Mouse (Mus musculus) hindbrain, embryonic 12.5 days (tissue): ENCODE measurements around the gene Rnf19b. TPM values are rescaled to one million over a fixed set of nuclear protein-coding genes. Genes with fewer than 3 reads are reported as not detected.

Source experiments
- ATAC-seq: fragments of 200-750 bp; cut with Nextera tagmentation; 2 replicates; pipeline ENCODE4 v1.8.0; 2017; ENCODE audit warnings: moderate TSS enrichment; ENCODE audit not compliant: low FRiP score
- H3K27ac ChIP-seq: fragments of 300-500 bp; sonication (generic); 2 replicates; pipeline ENCODE4 v1.5.1; 2016; ENCODE audit warnings: mild to moderate bottlenecking
- H3K27me3 ChIP-seq: fragments of 300-500 bp; sonication (generic); 2 replicates; pipeline ENCODE4 v1.6.1; 2016; ENCODE audit warnings: mild to moderate bottlenecking
- H3K36me3 ChIP-seq: fragments of 300-500 bp; sonication (generic); 2 replicates; pipeline ENCODE4 v1.6.1; 2016; ENCODE audit warnings: mild to moderate bottlenecking
- H3K4me1 ChIP-seq: fragments of 300-500 bp; sonication (generic); 2 replicates; pipeline ENCODE4 v1.6.1; 2016
- H3K4me2 ChIP-seq: fragments of 300-500 bp; sonication (generic); replicated peaks from 2 replicates; pipeline ENCODE4 v1.6.1; 2016; ENCODE audit warnings: mild to moderate bottlenecking
- H3K4me3 ChIP-seq: fragments of 300-500 bp; sonication (generic); 2 replicates; pipeline ENCODE4 v1.5.1; 2016; ENCODE audit warnings: mild to moderate bottlenecking
- H3K9ac ChIP-seq: fragments of 300-500 bp; sonication (generic); 2 replicates; pipeline ENCODE4 v1.6.1; 2016; ENCODE audit warnings: mild to moderate bottlenecking, moderate library complexity
- H3K9me3 ChIP-seq: fragments of 300-500 bp; sonication (generic); replicated peaks from 2 replicates; pipeline ENCODE4 v1.6.1; 2016; ENCODE audit warnings: mild to moderate bottlenecking
- WGBS: fragments of 180-500 bp; shearing (Covaris S2); methylation state at CpG from one replicate; pipeline ENCODE4 v1.1.7; 2016; 5-methylcytosine and 5-hydroxymethylcytosine counted together
- polyA plus RNA-seq: library from polyadenylated mRNA; unstranded; fragments of >200 nt; fragmentation: Nextera tagmentation; extraction: Ambion mirVana; gene quantifications from 2 replicates; pipeline ENCODE4 v1.2.1, GENCODE M21; 2016

The Rnf19b gene
- polyA plus RNA-seq, 1 experiment from 2014 or later = 17.7 TPM

DNA sequence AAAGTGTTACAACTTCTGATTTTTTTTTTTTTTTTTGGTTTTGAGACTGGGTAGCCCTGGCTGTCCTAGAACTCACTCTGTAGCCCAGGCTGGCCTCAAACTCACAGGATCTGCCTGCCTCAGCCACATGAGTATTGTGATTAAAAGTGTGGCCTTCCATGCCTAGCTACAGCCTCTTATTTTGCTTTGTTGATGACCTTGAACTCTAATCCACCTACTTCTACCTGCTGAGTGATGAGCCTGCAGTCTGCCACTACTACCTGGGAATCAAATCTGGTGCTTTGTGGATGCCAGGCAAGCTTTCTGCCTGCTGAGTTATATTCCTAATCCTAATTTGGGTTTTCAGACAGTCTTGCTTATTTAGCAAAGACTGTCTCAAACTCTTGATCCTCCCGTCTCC, 3.4 kb downstream of the Rnf19b start:
- no peak overlapping the region for H3K4me3 ChIP-seq
- H3K27me3 ChIP-seq = no peaks in the 10 kb centered on the region
- no peak overlapping the region for H3K9ac ChIP-seq
- whole genome bisulfite sequencing = 94% methylated on average over 1 of the region's 1 CpGs
- no peak overlapping the region for H3K27ac ChIP-seq
- H3K9me3 ChIP-seq = no peaks in the 10 kb centered on the region
- no peak overlapping the region for H3K4me2 ChIP-seq
- no peak for ATAC-seq
- peaks cover 19% of the 10 kb centered on the region for H3K4me1 ChIP-seq
- no peaks in the 10 kb centered on the region for H3K36me3 ChIP-seq

GRCm38 (mm10) chr4:129062281-129063075, 4.4 kb downstream of the Rnf19b start:
- ATAC-seq = no peak
- no peaks in the 10 kb centered on the region for H3K9me3 ChIP-seq
- no peak overlapping the region for H3K9ac ChIP-seq
- H3K36me3 ChIP-seq = no peaks in the 10 kb centered on the region
- H3K4me1 ChIP-seq = peaks cover 19% of the 10 kb centered on the region
- no peak overlapping the region for H3K4me3 ChIP-seq
- H3K27me3 ChIP-seq = no peaks in the 10 kb centered on the region
- no peak overlapping the region for H3K4me2 ChIP-seq
- WGBS = 86% methylated on average over 3 of the region's 3 CpGs
- H3K27ac ChIP-seq = no peak overlapping the region

DNA sequence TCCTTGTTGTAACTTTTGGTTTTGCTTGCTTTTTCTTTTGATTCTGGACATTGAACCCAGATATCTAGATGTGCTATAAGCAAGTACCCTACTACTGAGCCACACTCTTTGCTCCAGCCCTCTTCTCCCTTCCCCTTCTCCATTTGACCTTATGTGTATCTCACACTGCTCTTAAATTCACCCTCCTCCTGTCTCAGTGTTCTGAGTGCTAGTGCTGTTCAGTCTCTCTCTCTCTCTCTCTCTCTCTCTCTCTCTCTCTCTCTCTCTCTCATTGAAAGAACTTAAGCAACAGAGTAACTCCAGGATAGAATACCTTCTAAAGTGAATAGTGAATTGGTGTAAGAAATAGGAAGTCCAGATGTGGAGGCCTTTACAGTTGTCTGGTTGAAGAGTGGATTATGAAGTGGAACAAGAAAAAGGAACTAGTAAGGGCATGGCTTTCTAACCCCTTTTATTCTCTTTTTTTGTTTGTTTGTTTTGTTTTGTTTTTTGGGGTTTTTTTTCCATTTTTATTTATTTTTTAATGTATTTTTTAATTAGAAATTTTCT, 7.7 kb downstream of the Rnf19b start:
- Histone ChIP-seq H3K9ac (no peak overlapping the region), H3K4me1 (peaks cover 6% of the 10 kb centered on the region; the same call in 1 of the 2 replicates), H3K36me3 (no peaks in the 10 kb centered on the region), H3K27me3 (no peaks in the 10 kb centered on the region), H3K9me3 (no peaks in the 10 kb centered on the region), H3K27ac (no peak overlapping the region), H3K4me2 (no peak overlapping the region), H3K4me3 (no peak overlapping the region)
- no peak for ATAC-seq

DNA sequence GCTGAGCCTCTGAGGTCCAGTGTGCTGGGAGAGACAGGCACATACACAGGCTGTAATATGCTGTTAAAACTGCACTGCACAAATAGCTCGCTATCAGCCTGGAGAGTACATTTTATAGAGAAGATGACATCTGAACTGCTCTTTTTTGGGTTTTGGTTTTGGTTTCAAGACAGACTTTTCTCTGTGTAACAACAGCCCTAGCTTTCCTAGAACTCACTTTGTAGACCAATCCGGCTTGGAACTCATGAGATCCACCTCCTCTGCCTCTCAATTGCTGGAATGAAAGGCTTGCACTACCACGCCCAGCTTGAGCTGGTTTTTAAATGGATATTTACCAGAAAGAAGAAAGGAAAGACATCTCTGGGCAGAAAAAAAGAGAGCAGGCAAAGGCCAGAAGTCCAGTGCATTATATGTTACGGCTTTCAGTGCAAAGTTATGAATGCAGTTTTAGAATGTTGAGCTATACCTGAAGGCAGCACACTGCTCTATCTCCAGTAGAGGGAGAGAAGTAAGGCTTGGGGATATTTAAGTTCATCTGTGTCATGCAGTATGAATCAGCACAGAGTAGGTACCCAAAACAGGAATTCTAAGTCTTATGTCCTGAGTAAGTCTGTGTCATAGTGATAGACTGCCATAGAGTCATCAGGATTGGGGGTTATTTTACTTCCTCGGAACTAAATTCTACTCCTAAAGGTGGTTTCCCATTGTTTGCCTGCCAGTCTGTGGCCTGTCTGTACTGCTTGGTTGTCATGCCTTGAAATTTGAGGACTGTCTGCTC, 9.8 kb downstream of the Rnf19b start:
- Histone ChIP-seq H3K36me3 (no peaks in the 10 kb centered on the region), H3K27ac (no peak overlapping the region), H3K9me3 (no peaks in the 10 kb centered on the region), H3K9ac (no peak overlapping the region; the same call in 1 of the 2 replicates), H3K27me3 (no peaks in the 10 kb centered on the region), H3K4me3 (no peak overlapping the region), H3K4me1 (no peaks in the 10 kb centered on the region), H3K4me2 (no peak overlapping the region)
- WGBS = 87% methylated on average over 5 of the region's 5 CpGs
- no peak for ATAC-seq

GRCm38 (mm10) chr4:129068848-129069247, 10.8 kb downstream of the Rnf19b start:
- WGBS = 96% methylated on average over 4 of the region's 4 CpGs
- Histone ChIP-seq H3K27me3 (no peaks in the 10 kb centered on the region), H3K4me2 (no peak overlapping the region), H3K9me3 (no peaks in the 10 kb centered on the region), H3K4me1 (no peaks in the 10 kb centered on the region), H3K27ac (no peak overlapping the region), H3K4me3 (no peak overlapping the region), H3K36me3 (0 out of 2 replicates have a peak, but pooled peaks cover 5% of the 10 kb centered on the region), H3K9ac (no peak overlapping the region)
- no peak for ATAC-seq

DNA sequence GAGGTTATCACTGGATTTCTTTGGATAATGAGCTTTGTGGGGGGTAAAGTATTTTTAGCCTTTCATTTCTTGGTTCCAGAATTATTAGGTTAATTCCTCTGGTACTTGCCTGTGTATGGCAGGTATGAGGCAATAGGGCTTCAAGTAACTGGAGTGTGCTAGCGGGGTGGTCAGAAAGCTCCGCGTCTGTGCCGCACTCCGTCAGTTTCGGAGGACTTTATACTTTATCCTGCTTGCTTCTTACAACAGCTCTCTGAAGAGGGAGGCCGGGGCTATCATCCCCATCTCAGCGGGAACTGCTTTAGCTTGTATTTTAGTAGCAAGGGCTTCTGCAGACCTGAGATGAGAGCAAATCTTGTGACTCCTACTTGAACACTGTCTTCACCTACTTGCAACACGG, 21.1 kb downstream of the Rnf19b start:
- Histone ChIP-seq H3K27me3 (no peaks in the 10 kb centered on the region), H3K36me3 (peaks cover 69% of the 10 kb centered on the region), H3K27ac (no peak overlapping the region), H3K4me3 (no peak overlapping the region), H3K9ac (no peak overlapping the region), H3K4me1 (no peaks in the 10 kb centered on the region), H3K9me3 (no peaks in the 10 kb centered on the region), H3K4me2 (no peak overlapping the region)
- WGBS = 96% methylated on average over 9 of the region's 9 CpGs
- ATAC-seq = no peak

DNA sequence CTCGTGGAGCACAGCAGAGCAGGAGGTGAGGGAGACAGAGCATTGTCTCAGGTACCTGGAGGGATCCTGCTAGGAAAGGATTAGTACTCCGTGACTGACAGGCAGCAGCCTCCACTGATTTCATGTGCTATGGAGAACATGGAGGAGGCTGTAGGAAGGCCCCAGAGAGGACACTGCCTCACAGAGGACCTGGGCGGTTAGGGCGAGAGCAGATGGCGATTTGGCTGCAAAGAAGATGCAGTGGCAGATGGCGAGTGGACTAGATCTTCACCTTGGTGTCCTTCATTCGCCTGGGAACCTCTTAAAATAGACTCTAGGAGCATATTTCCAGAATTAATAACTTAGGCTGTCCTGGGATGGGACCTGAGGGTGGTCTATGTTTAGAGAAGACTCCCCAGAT, 23.0 kb downstream of the Rnf19b start:
- Histone ChIP-seq H3K9ac (no peak overlapping the region), H3K4me2 (no peak overlapping the region), H3K4me3 (no peak overlapping the region), H3K27ac (no peak overlapping the region), H3K9me3 (no peaks in the 10 kb centered on the region), H3K36me3 (peaks cover 62% of the 10 kb centered on the region), H3K27me3 (no peaks in the 10 kb centered on the region), H3K4me1 (no peaks in the 10 kb centered on the region)
- no peak for ATAC-seq
- WGBS = 77% methylated on average over 7 of the region's 7 CpGs

- H3K9ac ChIP-seq = no peak overlapping the region
- no peaks in the 10 kb centered on the region for H3K27me3 ChIP-seq
- H3K27ac ChIP-seq = no peak overlapping the region
- H3K9me3 ChIP-seq = no peaks in the 10 kb centered on the region
- no peak for ATAC-seq
- no peak overlapping the region for H3K4me3 ChIP-seq
- H3K4me2 ChIP-seq = no peak overlapping the region
- H3K4me1 ChIP-seq = no peaks in the 10 kb centered on the region
- peaks cover 59% of the 10 kb centered on the region for H3K36me3 ChIP-seq
- WGBS = 76% methylated on average over 6 of the region's 6 CpGs
Measured at GRCm38 (mm10) chr4:129081512-129081911, 23.4 kb downstream of the Rnf19b start.

DNA sequence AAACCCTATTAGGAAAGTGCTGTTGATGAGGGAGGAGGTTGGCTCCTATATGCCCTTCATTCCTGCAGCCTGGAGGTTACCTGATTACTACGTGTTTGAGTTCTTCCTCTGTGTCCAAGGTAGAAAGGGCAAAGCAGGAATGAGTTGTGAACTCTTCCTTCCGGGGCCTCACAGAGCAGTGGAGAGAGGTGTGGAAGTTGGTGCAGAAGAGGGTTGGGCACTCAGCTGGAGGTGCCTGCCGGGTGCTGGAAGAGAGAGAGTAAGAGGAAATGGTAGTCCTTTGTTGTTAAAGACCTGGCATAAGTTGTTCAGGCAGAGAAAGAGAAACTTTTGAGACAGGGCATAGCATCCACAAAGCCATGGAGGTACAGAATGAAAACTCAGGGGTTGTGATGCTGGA, 23.9 kb downstream of the Rnf19b start:
- ATAC-seq = no peak
- Histone ChIP-seq H3K27me3 (no peaks in the 10 kb centered on the region), H3K9me3 (no peaks in the 10 kb centered on the region), H3K4me1 (no peaks in the 10 kb centered on the region), H3K36me3 (peaks cover 55% of the 10 kb centered on the region), H3K9ac (no peak overlapping the region), H3K4me2 (no peak overlapping the region), H3K27ac (no peak overlapping the region), H3K4me3 (no peak overlapping the region)
- 73% methylated on average over 3 of the region's 3 CpGs for WGBS

- H3K4me1 ChIP-seq = no peaks in the 10 kb centered on the region
- peaks cover 50% of the 10 kb centered on the region for H3K36me3 ChIP-seq
- no peak overlapping the region for H3K4me2 ChIP-seq
- 53% methylated on average over 10 of the region's 10 CpGs for WGBS
- no peak overlapping the region for H3K27ac ChIP-seq
- H3K4me3 ChIP-seq = no peak overlapping the region
- no peaks in the 10 kb centered on the region for H3K9me3 ChIP-seq
- no peaks in the 10 kb centered on the region for H3K27me3 ChIP-seq
- ATAC-seq = 0 out of 2 replicates have a peak, but pooled peaks have one; percentile 48
- no peak overlapping the region for H3K9ac ChIP-seq
Measured at GRCm38 (mm10) chr4:129082379-129083115, 24.5 kb downstream of the Rnf19b start.

- no peak for ATAC-seq
- Histone ChIP-seq H3K4me1 (no peaks in the 10 kb centered on the region), H3K9me3 (no peaks in the 10 kb centered on the region), H3K36me3 (peaks cover 28% of the 10 kb centered on the region), H3K9ac (no peak overlapping the region), H3K4me2 (no peak overlapping the region), H3K27ac (no peak overlapping the region), H3K27me3 (no peaks in the 10 kb centered on the region), H3K4me3 (no peak overlapping the region)
- 94% methylated on average over 9 of the region's 9 CpGs for WGBS
Measured at GRCm38 (mm10) chr4:129084896-129085295, 26.8 kb downstream of the Rnf19b start.

DNA sequence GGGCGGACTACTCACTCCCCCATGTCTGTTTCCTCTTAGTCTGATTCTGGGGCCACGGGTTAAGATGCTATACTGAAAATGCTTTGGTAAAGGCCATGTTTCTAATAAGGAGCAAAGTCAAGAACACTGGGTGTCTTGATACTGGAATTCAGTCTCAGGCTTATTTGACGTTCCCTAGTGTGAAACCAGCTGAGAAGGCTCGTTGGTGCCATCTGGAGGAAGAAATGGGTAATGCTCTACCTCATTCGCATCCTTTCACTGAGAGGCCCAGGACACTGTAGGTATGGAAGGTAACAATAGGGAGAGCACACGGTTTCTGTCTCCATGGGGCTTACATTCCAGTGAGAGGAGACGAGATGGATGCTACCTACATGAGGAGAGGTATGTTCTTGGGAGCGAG, 28.0 kb downstream of the Rnf19b start:
- no peaks in the 10 kb centered on the region for H3K9me3 ChIP-seq
- no peak overlapping the region for H3K4me3 ChIP-seq
- WGBS = 24% methylated on average over 8 of the region's 8 CpGs
- H3K27me3 ChIP-seq = no peaks in the 10 kb centered on the region
- H3K4me2 ChIP-seq = no peak overlapping the region
- H3K9ac ChIP-seq = no peak overlapping the region
- H3K27ac ChIP-seq = no peak overlapping the region
- H3K36me3 ChIP-seq = peaks cover 16% of the 10 kb centered on the region
- 0 out of 2 replicates have a peak, but pooled peaks have one; percentile 29 for ATAC-seq
- no peaks in the 10 kb centered on the region for H3K4me1 ChIP-seq
